Mouse (Mus musculus) limb, embryonic 10.5 days (tissue): Measurements from ENCODE around the gene Atg2a. TPM values are rescaled to one million over a fixed set of nuclear protein-coding genes. Genes with fewer than 3 reads are reported as not detected.

ENCODE experiments used
- DNase-seq: peaks from one replicate; pipeline ENCODE4 v3.0.0-alpha.2; 2017; ENCODE audit warnings: low spot score
- H3K27ac ChIP-seq: fragments of 300-500 bp; sonication (generic); 2 replicates; pipeline ENCODE4 v1.5.1; 2016; ENCODE audit warnings: mild to moderate bottlenecking
- H3K27me3 ChIP-seq: fragments of 300-500 bp; sonication (generic); 2 replicates; pipeline ENCODE4 v1.6.1; 2016; ENCODE audit warnings: low read depth, mild to moderate bottlenecking; ENCODE audit not compliant: poor library complexity, severe bottlenecking
- H3K36me3 ChIP-seq: fragments of 300-500 bp; sonication (generic); 2 replicates; pipeline ENCODE4 v1.6.1; 2016; ENCODE audit warnings: mild to moderate bottlenecking, moderate library complexity
- H3K4me1 ChIP-seq: fragments of 300-500 bp; sonication (generic); 2 replicates; pipeline ENCODE4 v1.6.1; 2016
- H3K4me3 ChIP-seq: fragments of 300-500 bp; sonication (generic); 2 replicates; pipeline ENCODE4 v1.5.1; 2016; ENCODE audit warnings: mild to moderate bottlenecking, moderate library complexity
- H3K9me3 ChIP-seq: fragments of 300-500 bp; sonication (generic); replicated peaks from 2 replicates; pipeline ENCODE4 v1.6.1; 2016; ENCODE audit warnings: mild to moderate bottlenecking
- WGBS: fragments of 180-500 bp; shearing (Covaris S2); methylation state at CpG from one replicate; pipeline ENCODE4 v1.1.7; 2016; 5-methylcytosine and 5-hydroxymethylcytosine counted together
- polyA plus RNA-seq: library from polyadenylated mRNA; unstranded; fragments of >200 nt; fragmentation: Nextera tagmentation; extraction: Ambion mirVana; gene quantifications from 2 replicates; pipeline ENCODE4 v1.2.1, GENCODE M21; 2016

Atg2a gene
- polyA plus RNA-seq, 1 experiment from 2014 or later = 13.0 TPM

GRCm38 (mm10) chr19:6235084-6236052 lies 6.1 kb upstream of the Atg2a start, which contains the start of gene Ppp2r5b:
TSS of gene Ppp2r5b (minus strand) at chr19:6235872.
- Histone ChIP-seq H3K27ac (peak within 1 kb of the TSS; percentile 91), H3K4me3 (peak within 1 kb of the TSS; percentile 76), H3K4me1 (peaks cover 25% of the 10 kb centered on the region), H3K27me3 (no peaks in the 10 kb centered on the region), H3K36me3 (peaks cover 20% of the 10 kb centered on the region; the same call in 1 of the 2 replicates), H3K9me3 (no peaks in the 10 kb centered on the region)
- 3% methylated on average over 48 of the region's 48 CpGs for WGBS
- peak; percentile 92 for DNase-seq

- peak overlapping the region; percentile 91 for H3K27ac ChIP-seq
- H3K9me3 ChIP-seq = no peaks in the 10 kb centered on the region
- peaks cover 15% of the 10 kb centered on the region; the same call in 1 of the 2 replicates for H3K36me3 ChIP-seq
- no peaks in the 10 kb centered on the region for H3K27me3 ChIP-seq
- peaks cover 25% of the 10 kb centered on the region for H3K4me1 ChIP-seq
- DNase-seq = peak; percentile 89
- 0% methylated on average over 9 of the region's 9 CpGs for WGBS
- H3K4me3 ChIP-seq = peak overlapping the region; percentile 76
Observed at GRCm38 (mm10) chr19:6236053-6236441, 5.4 kb upstream of the Atg2a start.

- DNase-seq = no peak
- peaks cover 9% of the 10 kb centered on the region; the same call in 1 of the 2 replicates for H3K36me3 ChIP-seq
- peaks cover 25% of the 10 kb centered on the region for H3K4me1 ChIP-seq
- H3K27ac ChIP-seq = peak overlapping the region; percentile 91; the same call in 1 of the 2 replicates
- 72% methylated on average over 7 of the region's 7 CpGs for WGBS
- no peaks in the 10 kb centered on the region for H3K9me3 ChIP-seq
- no peaks in the 10 kb centered on the region for H3K27me3 ChIP-seq
- no peak overlapping the region for H3K4me3 ChIP-seq
Observed at GRCm38 (mm10) chr19:6236842-6237241, 4.6 kb upstream of the Atg2a start.

GRCm38 (mm10) chr19:6238740-6239139 lies 2.7 kb upstream of the Atg2a start:
- no peak overlapping the region for H3K4me3 ChIP-seq
- H3K4me1 ChIP-seq = peaks cover 33% of the 10 kb centered on the region
- no peak overlapping the region for H3K27ac ChIP-seq
- H3K9me3 ChIP-seq = no peaks in the 10 kb centered on the region
- peaks cover 3% of the 10 kb centered on the region for H3K36me3 ChIP-seq
- DNase-seq = no peak
- H3K27me3 ChIP-seq = no peaks in the 10 kb centered on the region

- 76% methylated on average over 1 of the region's 1 CpGs for WGBS
- Histone ChIP-seq H3K4me3 (no peak overlapping the region), H3K4me1 (peaks cover 19% of the 10 kb centered on the region), H3K27ac (no peak overlapping the region), H3K9me3 (no peaks in the 10 kb centered on the region), H3K27me3 (no peaks in the 10 kb centered on the region), H3K36me3 (peaks cover 16% of the 10 kb centered on the region)
- DNase-seq = no peak
Observed at GRCm38 (mm10) chr19:6240136-6240535, 1.3 kb upstream of the Atg2a start.

- H3K4me3 ChIP-seq = peak overlapping the region; percentile 78
Observed at GRCm38 (mm10) chr19:6240725-6241124, 743 bp upstream of the Atg2a start.

GRCm38 (mm10) chr19:6242281-6242680 lies 813 bp downstream of the Atg2a start:
- H3K27ac ChIP-seq = peak overlapping the region; percentile 83

More at GRCm38 (mm10) chr19:6240725-6241124, 743 bp upstream of the Atg2a start:
- peaks cover 14% of the 10 kb centered on the region for H3K4me1 ChIP-seq
- H3K9me3 ChIP-seq = no peaks in the 10 kb centered on the region
- H3K27ac ChIP-seq = peak overlapping the region; percentile 83; the same call in 1 of the 2 replicates
- DNase-seq = no peak
- H3K27me3 ChIP-seq = no peaks in the 10 kb centered on the region
- WGBS = 38% methylated on average over 5 of the region's 5 CpGs
- H3K36me3 ChIP-seq = peaks cover 22% of the 10 kb centered on the region

GRCm38 (mm10) chr19:6243226-6243625 lies 1.8 kb downstream of the Atg2a start:
- DNase-seq = no peak
- H3K4me1 ChIP-seq = peaks cover 10% of the 10 kb centered on the region
- 82% methylated on average over 5 of the region's 5 CpGs for WGBS
- no peak overlapping the region for H3K27ac ChIP-seq
- H3K27me3 ChIP-seq = no peaks in the 10 kb centered on the region
- H3K36me3 ChIP-seq = peaks cover 47% of the 10 kb centered on the region
- no peaks in the 10 kb centered on the region for H3K9me3 ChIP-seq
- H3K4me3 ChIP-seq = peak overlapping the region; percentile 78; the same call in 1 of the 2 replicates

More at GRCm38 (mm10) chr19:6242281-6242680, 813 bp downstream of the Atg2a start:
- Histone ChIP-seq H3K27me3 (no peaks in the 10 kb centered on the region), H3K4me1 (peaks cover 10% of the 10 kb centered on the region), H3K36me3 (peaks cover 38% of the 10 kb centered on the region), H3K9me3 (no peaks in the 10 kb centered on the region), H3K4me3 (peak overlapping the region; percentile 78)
- WGBS = 2% methylated on average over 4 of the region's 4 CpGs
- peak; percentile 47 for DNase-seq

GRCm38 (mm10) chr19:6245806-6246205 lies 4.3 kb downstream of the Atg2a start:
- no peak overlapping the region for H3K4me3 ChIP-seq
- H3K27me3 ChIP-seq = no peaks in the 10 kb centered on the region
- H3K27ac ChIP-seq = no peak overlapping the region
- peaks cover 10% of the 10 kb centered on the region for H3K4me1 ChIP-seq
- 93% methylated on average over 1 of the region's 1 CpGs for WGBS
- peaks cover 68% of the 10 kb centered on the region for H3K36me3 ChIP-seq
- DNase-seq = no peak
- H3K9me3 ChIP-seq = no peaks in the 10 kb centered on the region

GRCm38 (mm10) chr19:6247526-6248300 lies 6.2 kb downstream of the Atg2a start:
- no peak for DNase-seq
- Histone ChIP-seq H3K27me3 (no peaks in the 10 kb centered on the region), H3K27ac (no peak overlapping the region), H3K4me3 (no peak overlapping the region), H3K9me3 (no peaks in the 10 kb centered on the region), H3K4me1 (peaks cover 1% of the 10 kb centered on the region), H3K36me3 (peaks cover 87% of the 10 kb centered on the region)
- 93% methylated on average over 29 of the region's 29 CpGs for WGBS

- Histone ChIP-seq H3K27me3 (no peaks in the 10 kb centered on the region), H3K27ac (no peak overlapping the region), H3K9me3 (no peaks in the 10 kb centered on the region), H3K4me3 (no peak overlapping the region), H3K36me3 (peaks cover 96% of the 10 kb centered on the region), H3K4me1 (no peaks in the 10 kb centered on the region)
- 90% methylated on average over 4 of the region's 4 CpGs for WGBS
- DNase-seq = no peak
Observed at GRCm38 (mm10) chr19:6253021-6253420, 11.6 kb downstream of the Atg2a start.

- 78% methylated on average over 2 of the region's 2 CpGs for WGBS
- no peaks in the 10 kb centered on the region for H3K9me3 ChIP-seq
- no peaks in the 10 kb centered on the region for H3K27me3 ChIP-seq
- H3K36me3 ChIP-seq = peaks cover 72% of the 10 kb centered on the region
- H3K27ac ChIP-seq = 0 out of 2 replicates have a peak overlapping the region, but pooled peaks have one; percentile 9
- no peak overlapping the region for H3K4me3 ChIP-seq
- peak; percentile 40 for DNase-seq
- peaks cover 13% of the 10 kb centered on the region; the same call in 1 of the 2 replicates for H3K4me1 ChIP-seq
Observed at GRCm38 (mm10) chr19:6260428-6260827, 19.0 kb downstream of the Atg2a start.
